Mouse (Mus musculus) hindbrain, embryonic 14.5 days (tissue): ENCODE data around the gene Rpp38. TPM values are rescaled to one million over a fixed set of nuclear protein-coding genes. Genes with fewer than 3 reads are reported as not detected.
A peak's percentile ranks its signal among the peaks of the same experiment; 100 is the strongest.

ENCODE experiments used
- ATAC-seq: fragments of 200-750 bp; cut with Nextera tagmentation; 2 replicates; pipeline ENCODE4 v1.8.0; 2017; ENCODE audit warnings: moderate number of reproducible peaks, mild to moderate bottlenecking, moderate TSS enrichment, moderate library complexity; ENCODE audit not compliant: low FRiP score
- DNase-seq: peaks from one replicate; pipeline ENCODE4 v3.0.0-alpha.2; 2015; ENCODE audit warnings: low spot score
- H3K27ac ChIP-seq: fragments of 300-500 bp; sonication (generic); 2 replicates; pipeline ENCODE4 v1.5.1; 2014; ENCODE audit warnings: mild to moderate bottlenecking, moderate library complexity
- H3K27me3 ChIP-seq: fragments of 300-500 bp; sonication (generic); 2 replicates; pipeline ENCODE4 v1.6.1; 2014; ENCODE audit warnings: mild to moderate bottlenecking, low read length, mixed read lengths; ENCODE audit not compliant: control insufficient read depth, insufficient read depth
- H3K36me3 ChIP-seq: fragments of 300-500 bp; sonication (generic); replicated peaks from 2 replicates; pipeline ENCODE4 v1.6.1; 2014; ENCODE audit not compliant: control insufficient read depth, insufficient read depth
- H3K4me1 ChIP-seq: fragments of 300-500 bp; sonication (generic); replicated peaks from 2 replicates; pipeline ENCODE4 v1.6.1; 2014; ENCODE audit warnings: antibody characterized with exemption, low read length, mixed read lengths; ENCODE audit not compliant: control insufficient read depth, insufficient read depth
- H3K4me2 ChIP-seq: fragments of 300-500 bp; sonication (generic); replicated peaks from 2 replicates; pipeline ENCODE4 v1.6.1; 2014; ENCODE audit warnings: mild to moderate bottlenecking, moderate library complexity
- H3K4me3 ChIP-seq: fragments of 300-500 bp; sonication (generic); replicated peaks from 2 replicates; pipeline ENCODE4 v1.5.1; 2014; ENCODE audit warnings: mild to moderate bottlenecking, low read length
- H3K9ac ChIP-seq: fragments of 300-500 bp; sonication (generic); 2 replicates; pipeline ENCODE4 v1.6.1; 2014
- H3K9me3 ChIP-seq: fragments of 300-500 bp; sonication (generic); 2 replicates; pipeline ENCODE4 v1.6.1; 2016; ENCODE audit warnings: low read length; ENCODE audit not compliant: control insufficient read depth
- WGBS: fragments of 180-500 bp; shearing (Covaris S2); extraction: QIAGEN DNeasy Blood & Tissue Kit; methylation state at CpG from one replicate; pipeline ENCODE4 v1.1.7; 2014; 5-methylcytosine and 5-hydroxymethylcytosine counted together
- polyA plus RNA-seq: library from polyadenylated mRNA; unstranded; fragments of >200 nt; fragmentation: Nextera tagmentation; extraction: Ambion mirVana; gene quantifications from 2 replicates; pipeline ENCODE4 v1.2.1, GENCODE M21; 2014

Gene Rpp38
- polyA plus RNA-seq, 1 experiment from 2014 or later, result 15.4 TPM

- H3K9me3 ChIP-seq, result no peaks in the 10 kb centered on the region
- no peaks in the 10 kb centered on the region for H3K27me3 ChIP-seq
- DNase-seq, result peak; percentile 66
- ATAC-seq, result no peak
- H3K4me2 ChIP-seq, result peak within 1 kb of the TSS; percentile 61
- H3K4me1 ChIP-seq, result peaks cover 12% of the 10 kb centered on the region
- peak within 1 kb of the TSS; percentile 21 for H3K4me3 ChIP-seq
- no peaks in the 10 kb centered on the region for H3K36me3 ChIP-seq
- H3K27ac ChIP-seq, result no peak within 1 kb of the TSS
- 6% methylated on average over 20 of the region's 20 CpGs for WGBS
- H3K9ac ChIP-seq, result peak within 1 kb of the TSS; percentile 24
Measured at GRCm38 (mm10) chr2:3335611-3336301, 3.3 kb upstream of the Rpp38 start, which contains the start of gene Acbd7. Acbd7 (plus strand) TSS chr2:3336168.

- DNase-seq (no peak), ATAC-seq (no peak)
- WGBS, result 92% methylated on average over 12 of the region's 12 CpGs
Measured at GRCm38 (mm10) chr2:3333761-3334160, 1.3 kb upstream of the Rpp38 start.

GRCm38 (mm10) chr2:3332056-3332455 lies 387 bp downstream of the Rpp38 start:
- DNase-seq (peak; percentile 31), ATAC-seq (no peak; the same call in 1 of the 2 replicates)
- peak overlapping the region; percentile 68 for H3K4me2 ChIP-seq
- H3K27me3 ChIP-seq, result no peaks in the 10 kb centered on the region
- H3K36me3 ChIP-seq, result peaks cover 24% of the 10 kb centered on the region
- H3K9ac ChIP-seq, result peak overlapping the region; percentile 79
- no peaks in the 10 kb centered on the region for H3K9me3 ChIP-seq
- peak overlapping the region; percentile 87 for H3K27ac ChIP-seq
- 3% methylated on average over 21 of the region's 21 CpGs for WGBS
- peak overlapping the region; percentile 70 for H3K4me3 ChIP-seq
- H3K4me1 ChIP-seq, result peaks cover 12% of the 10 kb centered on the region

More at GRCm38 (mm10) chr2:3333761-3334160, 1.3 kb upstream of the Rpp38 start:
- no peak overlapping the region for H3K9ac ChIP-seq
- H3K27me3 ChIP-seq, result no peaks in the 10 kb centered on the region
- H3K36me3 ChIP-seq, result peaks cover 7% of the 10 kb centered on the region
- no peak overlapping the region for H3K4me3 ChIP-seq
- H3K9me3 ChIP-seq, result no peaks in the 10 kb centered on the region
- no peak overlapping the region for H3K4me2 ChIP-seq
- H3K4me1 ChIP-seq, result peaks cover 12% of the 10 kb centered on the region
- no peak overlapping the region for H3K27ac ChIP-seq

GRCm38 (mm10) chr2:3331071-3331703 lies 1.3 kb downstream of the Rpp38 start:
- Histone ChIP-seq H3K9ac (peak overlapping the region; percentile 79), H3K4me2 (peak overlapping the region; percentile 68), H3K4me3 (peak overlapping the region; percentile 70), H3K9me3 (no peaks in the 10 kb centered on the region), H3K4me1 (peaks cover 12% of the 10 kb centered on the region), H3K27ac (0 out of 2 replicates have a peak overlapping the region, but pooled peaks have one; percentile 87), H3K27me3 (no peaks in the 10 kb centered on the region), H3K36me3 (peaks cover 32% of the 10 kb centered on the region)
- ATAC-seq (no peak), DNase-seq (no peak)
- WGBS, result 84% methylated on average over 5 of the region's 5 CpGs

GRCm38 (mm10) chr2:3327351-3327750 lies 5.1 kb downstream of the Rpp38 start:
- Histone ChIP-seq H3K36me3 (peaks cover 66% of the 10 kb centered on the region), H3K27ac (no peak overlapping the region), H3K4me3 (no peak overlapping the region), H3K9me3 (no peaks in the 10 kb centered on the region), H3K9ac (no peak overlapping the region), H3K4me2 (no peak overlapping the region), H3K4me1 (peaks cover 7% of the 10 kb centered on the region), H3K27me3 (no peaks in the 10 kb centered on the region)
- peak; percentile 65 for DNase-seq
- no peak for ATAC-seq
- WGBS, result 21% methylated on average over 1 of the region's 1 CpGs

GRCm38 (mm10) chr2:3326547-3326946 lies 5.9 kb downstream of the Rpp38 start:
- H3K27me3 ChIP-seq, result no peaks in the 10 kb centered on the region
- H3K9ac ChIP-seq, result no peak overlapping the region
- H3K9me3 ChIP-seq, result no peaks in the 10 kb centered on the region
- no peak for ATAC-seq
- no peak for DNase-seq
- H3K36me3 ChIP-seq, result peaks cover 69% of the 10 kb centered on the region
- no peak overlapping the region for H3K4me3 ChIP-seq
- 86% methylated on average over 1 of the region's 1 CpGs for WGBS
- H3K4me1 ChIP-seq, result peaks cover 4% of the 10 kb centered on the region
- no peak overlapping the region for H3K4me2 ChIP-seq
- H3K27ac ChIP-seq, result no peak overlapping the region

GRCm38 (mm10) chr2:3324381-3325130 lies 7.9 kb downstream of the Rpp38 start:
- H3K27me3 ChIP-seq, result no peaks in the 10 kb centered on the region
- peaks cover 84% of the 10 kb centered on the region for H3K36me3 ChIP-seq
- H3K27ac ChIP-seq, result no peak overlapping the region
- no peaks in the 10 kb centered on the region for H3K4me1 ChIP-seq
- ATAC-seq (no peak), DNase-seq (no peak)
- no peak overlapping the region for H3K4me3 ChIP-seq
- whole genome bisulfite sequencing, result 91% methylated on average over 7 of the region's 7 CpGs
- no peak overlapping the region for H3K4me2 ChIP-seq
- H3K9ac ChIP-seq, result no peak overlapping the region
- no peaks in the 10 kb centered on the region for H3K9me3 ChIP-seq

GRCm38 (mm10) chr2:3323132-3323531 lies 9.3 kb downstream of the Rpp38 start:
- no peak overlapping the region for H3K4me2 ChIP-seq
- no peaks in the 10 kb centered on the region for H3K4me1 ChIP-seq
- peaks cover 85% of the 10 kb centered on the region for H3K36me3 ChIP-seq
- no peaks in the 10 kb centered on the region for H3K9me3 ChIP-seq
- ATAC-seq (no peak), DNase-seq (no peak)
- 95% methylated on average over 2 of the region's 2 CpGs for WGBS
- H3K4me3 ChIP-seq, result no peak overlapping the region
- no peaks in the 10 kb centered on the region for H3K27me3 ChIP-seq
- no peak overlapping the region for H3K9ac ChIP-seq
- H3K27ac ChIP-seq, result no peak overlapping the region

GRCm38 (mm10) chr2:3305426-3306025 lies 26.9 kb downstream of the Rpp38 start:
- WGBS, result 65% methylated on average over 3 of the region's 3 CpGs
- H3K36me3 ChIP-seq, result peaks cover 27% of the 10 kb centered on the region
- no peaks in the 10 kb centered on the region for H3K9me3 ChIP-seq
- no peak for ATAC-seq
- no peak for DNase-seq
- no peak overlapping the region for H3K4me2 ChIP-seq
- no peak overlapping the region for H3K27ac ChIP-seq
- H3K4me3 ChIP-seq, result no peak overlapping the region
- H3K4me1 ChIP-seq, result no peaks in the 10 kb centered on the region
- H3K9ac ChIP-seq, result no peak overlapping the region
- no peaks in the 10 kb centered on the region for H3K27me3 ChIP-seq
